Mouse (Mus musculus) forebrain, embryonic 11.5 days (tissue): ENCODE measurements around the gene Paics. TPM values are rescaled to one million over a fixed set of nuclear protein-coding genes. Genes with fewer than 3 reads are reported as not detected.

ENCODE experiments used
- ATAC-seq: fragments of 200-750 bp; cut with Nextera tagmentation; replicated peaks from 2 replicates; pipeline ENCODE4 v1.8.0; 2017; ENCODE audit warnings: moderate TSS enrichment; ENCODE audit not compliant: low FRiP score
- DNase-seq: peaks from one replicate; pipeline ENCODE4 v3.0.0-alpha.2; 2017; ENCODE audit warnings: low spot score
- H3K27ac ChIP-seq: fragments of 300-500 bp; sonication (generic); 2 replicates; pipeline ENCODE4 v1.5.1; 2014; ENCODE audit warnings: low read depth, low read length
- H3K27me3 ChIP-seq: fragments of 300-500 bp; sonication (generic); 2 replicates; pipeline ENCODE4 v1.6.1; 2014; ENCODE audit warnings: mild to moderate bottlenecking, low read length, mixed read lengths; ENCODE audit not compliant: control insufficient read depth, insufficient read depth
- H3K36me3 ChIP-seq: fragments of 300-500 bp; sonication (generic); 2 replicates; pipeline ENCODE4 v1.6.1; 2014; ENCODE audit warnings: mild to moderate bottlenecking, low read length, moderate library complexity, mixed read lengths; ENCODE audit not compliant: control insufficient read depth, insufficient read depth
- H3K4me1 ChIP-seq: fragments of 300-500 bp; sonication (generic); replicated peaks from 2 replicates; pipeline ENCODE4 v1.6.1; 2014; ENCODE audit warnings: low read length, mixed read lengths; ENCODE audit not compliant: control insufficient read depth, insufficient read depth
- H3K4me2 ChIP-seq: fragments of 300-500 bp; sonication (generic); 2 replicates; pipeline ENCODE4 v1.6.1; 2014; ENCODE audit warnings: low read depth, mild to moderate bottlenecking, low read length, moderate library complexity, mixed read lengths; ENCODE audit not compliant: severe bottlenecking
- H3K4me3 ChIP-seq: fragments of 300-500 bp; sonication (generic); 2 replicates; pipeline ENCODE4 v1.5.1; 2014; ENCODE audit warnings: low read depth, low read length
- H3K9ac ChIP-seq: fragments of 300-500 bp; sonication (generic); 2 replicates; pipeline ENCODE4 v1.6.1; 2014; ENCODE audit warnings: low read length
- H3K9me3 ChIP-seq: fragments of 300-500 bp; sonication (generic); 2 replicates; pipeline ENCODE4 v1.6.1; 2016; ENCODE audit warnings: low read length, mixed read lengths; ENCODE audit not compliant: control insufficient read depth
- WGBS: fragments of 180-500 bp; shearing (Covaris S2); extraction: QIAGEN DNeasy Blood & Tissue Kit; methylation state at CpG from one replicate; pipeline ENCODE4 v1.1.7; 2014; 5-methylcytosine and 5-hydroxymethylcytosine counted together
- polyA plus RNA-seq: library from polyadenylated mRNA; unstranded; fragments of >200 nt; fragmentation: Nextera tagmentation; extraction: Ambion mirVana; gene quantifications from 2 replicates; pipeline ENCODE4 v1.2.1, GENCODE M21; 2014

Paics gene
- polyA plus RNA-seq, 1 experiment from 2014 or later: 462 TPM

DNA sequence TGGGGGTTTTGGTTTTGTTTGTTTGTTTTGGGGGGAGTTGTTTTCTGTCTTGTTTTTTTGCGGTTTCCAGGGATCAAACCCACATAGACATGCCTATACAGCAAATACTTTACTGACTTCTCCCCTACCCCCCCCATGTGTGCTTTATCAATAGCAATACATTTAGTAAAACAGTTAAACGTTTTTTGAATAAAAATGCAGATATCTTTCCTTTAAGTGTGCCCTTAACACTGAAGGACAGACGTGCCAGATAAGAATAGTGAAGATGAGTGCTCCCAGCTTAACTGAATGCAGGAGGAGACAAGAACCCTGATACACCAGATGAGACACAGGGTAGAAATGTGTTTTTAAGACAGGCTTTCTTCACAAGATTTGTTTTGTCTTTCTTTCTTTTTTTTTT is 60.0 kb downstream of the Paics start:
- no peaks in the 10 kb centered on the region for H3K36me3 ChIP-seq
- WGBS: 70% methylated on average over 3 of the region's 3 CpGs

GRCm38 (mm10) chr5:77013171-77013570 is 62.1 kb downstream of the Paics start:
- DNase-seq: no peak
- no peak overlapping the region for H3K27ac ChIP-seq
- H3K9me3 ChIP-seq: no peaks in the 10 kb centered on the region
- no peak overlapping the region for H3K9ac ChIP-seq
- H3K4me3 ChIP-seq: no peak overlapping the region
- ATAC-seq: no peak
- no peak overlapping the region for H3K4me2 ChIP-seq
- H3K4me1 ChIP-seq: no peaks in the 10 kb centered on the region; the same call in 1 of the 2 replicates
- H3K36me3 ChIP-seq: no peaks in the 10 kb centered on the region
- H3K27me3 ChIP-seq: peaks cover 3% of the 10 kb centered on the region; the same call in 1 of the 2 replicates
- WGBS: 88% methylated on average over 3 of the region's 3 CpGs

More for the DNA sequence above, 60.0 kb downstream of the Paics start:
- Histone ChIP-seq H3K9ac (no peak overlapping the region), H3K27me3 (peaks cover under 1% of the 10 kb centered on the region; the same call in 1 of the 2 replicates), H3K27ac (no peak overlapping the region), H3K9me3 (no peaks in the 10 kb centered on the region), H3K4me3 (no peak overlapping the region), H3K4me1 (no peaks in the 10 kb centered on the region; the same call in 1 of the 2 replicates), H3K4me2 (no peak overlapping the region)
- ATAC-seq (no peak), DNase-seq (no peak)

- Histone ChIP-seq H3K9me3 (no peaks in the 10 kb centered on the region), H3K4me3 (peak within 1 kb of the TSS; percentile 45), H3K9ac (peak within 1 kb of the TSS; percentile 41), H3K4me2 (peak within 1 kb of the TSS; percentile 81), H3K27me3 (peaks cover 3% of the 10 kb centered on the region; the same call in 1 of the 2 replicates), H3K4me1 (no peaks in the 10 kb centered on the region; the same call in 1 of the 2 replicates), H3K36me3 (no peaks in the 10 kb centered on the region), H3K27ac (no peak within 1 kb of the TSS)
- DNase-seq (peak; percentile 91), ATAC-seq (peak; percentile 99)
- WGBS: 12% methylated on average over 57 of the region's 57 CpGs
Observed at GRCm38 (mm10) chr5:77015544-77016482, 64.7 kb downstream of the Paics start, which contains the start of gene Thegl. Gene Thegl (plus strand): TSS chr5:77016023.

Other genes starting within 250 kb of the Paics start
- gene Aasdh, start 45.8 kb upstream of the Paics start, polyA plus RNA-seq: 23.6 and 27.5 TPM in 2 replicates
- 46.1 and 50.1 TPM in 2 replicates for gene Ppat, start 271 bp downstream of the Paics start, polyA plus RNA-seq
- 72.4 and 77.1 TPM in 2 replicates for gene Srp72, start 23.4 kb downstream of the Paics start, polyA plus RNA-seq
- not detected in 2 replicates for gene Arl9, start 52.7 kb downstream of the Paics start, polyA plus RNA-seq
- gene Thegl, start 64.7 kb downstream of the Paics start, polyA plus RNA-seq: 0.23 and 0.37 TPM in 2 replicates
- 0.63 and 0.87 TPM in 2 replicates for gene Hopx, start 163.8 kb downstream of the Paics start, polyA plus RNA-seq